Mouse (Mus musculus) liver, embryonic 12.5 days (tissue): Measurements from ENCODE around the gene Pola2. TPM values are rescaled to one million over a fixed set of nuclear protein-coding genes. Genes with fewer than 3 reads are reported as not detected.
A peak's percentile ranks its signal among the peaks of the same experiment; 100 is the strongest.

Experiments used
- ATAC-seq: fragments of 200-750 bp; cut with Nextera tagmentation; 2 replicates; pipeline ENCODE4 v1.8.0; 2017; ENCODE audit warnings: moderate number of reproducible peaks, mild to moderate bottlenecking, moderate library complexity
- H3K27ac ChIP-seq: fragments of 300-500 bp; sonication (generic); 2 replicates; pipeline ENCODE4 v1.5.1; 2016; ENCODE audit warnings: mild to moderate bottlenecking
- H3K27me3 ChIP-seq: fragments of 300-500 bp; sonication (generic); replicated peaks from 2 replicates; pipeline ENCODE4 v1.6.1; 2016; ENCODE audit warnings: mild to moderate bottlenecking, moderate library complexity
- H3K36me3 ChIP-seq: fragments of 300-500 bp; sonication (generic); 2 replicates; pipeline ENCODE4 v1.6.1; 2016; ENCODE audit warnings: mild to moderate bottlenecking, moderate library complexity
- H3K4me1 ChIP-seq: fragments of 300-500 bp; sonication (generic); 2 replicates; pipeline ENCODE4 v1.6.1; 2016
- H3K4me2 ChIP-seq: fragments of 300-500 bp; sonication (generic); 2 replicates; pipeline ENCODE4 v1.6.1; 2016; ENCODE audit warnings: mild to moderate bottlenecking, moderate library complexity
- H3K4me3 ChIP-seq: fragments of 300-500 bp; sonication (generic); 2 replicates; pipeline ENCODE4 v1.5.1; 2016; ENCODE audit warnings: mild to moderate bottlenecking, moderate library complexity
- H3K9ac ChIP-seq: fragments of 300-500 bp; sonication (generic); 2 replicates; pipeline ENCODE4 v1.6.1; 2016; ENCODE audit warnings: mild to moderate bottlenecking, moderate library complexity
- H3K9me3 ChIP-seq: fragments of 300-500 bp; sonication (generic); replicated peaks from 2 replicates; pipeline ENCODE4 v1.6.1; 2016; ENCODE audit warnings: mild to moderate bottlenecking, moderate library complexity
- WGBS: fragments of 180-500 bp; shearing (Covaris S2); methylation state at CpG from one replicate; pipeline ENCODE4 v1.1.7; 2016; ENCODE audit not compliant: insufficient replicate concordance; 5-methylcytosine and 5-hydroxymethylcytosine counted together
- polyA plus RNA-seq: library from polyadenylated mRNA; unstranded; fragments of >200 nt; fragmentation: Nextera tagmentation; extraction: Ambion mirVana; gene quantifications from 2 replicates; pipeline ENCODE4 v1.2.1, GENCODE M21; 2016

The Pola2 gene
- polyA plus RNA-seq, 1 experiment from 2014 or later, result 83.2 TPM

DNA sequence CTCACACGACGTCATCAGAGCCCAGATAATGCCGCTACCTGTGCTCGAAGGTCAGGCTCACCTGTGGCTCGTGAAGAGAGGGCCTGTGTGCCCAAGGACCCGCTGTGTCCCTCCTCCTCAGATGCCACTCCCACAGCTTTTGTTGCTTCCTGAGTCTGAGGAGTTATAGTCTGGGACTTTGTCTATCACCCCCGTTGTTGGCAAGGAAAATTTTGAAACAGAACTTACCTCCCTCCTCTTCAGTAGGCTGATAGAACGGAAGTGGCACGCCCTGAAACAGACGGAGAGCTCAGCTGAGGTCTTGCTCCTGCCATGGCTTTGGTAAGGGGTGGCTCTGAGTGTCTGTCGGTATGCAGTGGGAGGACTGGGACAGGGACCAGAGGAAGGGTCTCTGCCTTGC, 13.8 kb downstream of the Pola2 start:
- WGBS, result 91% methylated on average over 11 of the region's 11 CpGs
- H3K36me3 ChIP-seq, result peaks cover 100% of the 10 kb centered on the region
- H3K4me1 ChIP-seq, result peaks cover 28% of the 10 kb centered on the region

DNA sequence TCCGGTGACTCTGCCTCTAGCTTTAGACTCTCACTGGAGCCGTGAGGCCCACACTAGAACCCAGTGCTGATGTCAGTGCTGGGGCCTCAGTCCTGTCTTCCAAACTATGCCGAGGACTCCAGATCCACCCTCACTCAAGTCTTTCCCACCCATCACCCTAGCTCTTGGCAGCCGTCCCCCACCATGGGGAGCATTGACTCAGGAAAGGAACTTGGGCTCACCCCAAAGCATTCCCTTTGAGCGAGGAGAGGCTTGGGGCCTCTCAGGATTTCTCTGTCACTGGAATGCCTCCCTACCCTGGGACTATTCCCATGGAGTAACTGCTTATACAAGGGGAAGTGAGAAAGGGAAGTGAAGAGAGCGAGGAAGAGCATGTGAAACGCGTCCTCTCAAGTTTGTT, 18.1 kb downstream of the Pola2 start:
- peaks cover 100% of the 10 kb centered on the region for H3K36me3 ChIP-seq

More for the DNA sequence above, 13.8 kb downstream of the Pola2 start:
- H3K4me3 ChIP-seq, result no peak overlapping the region
- no peak overlapping the region for H3K9ac ChIP-seq
- no peaks in the 10 kb centered on the region for H3K27me3 ChIP-seq
- H3K4me2 ChIP-seq, result no peak overlapping the region
- no peak overlapping the region for H3K27ac ChIP-seq
- H3K9me3 ChIP-seq, result no peaks in the 10 kb centered on the region
- ATAC-seq, result no peak

DNA sequence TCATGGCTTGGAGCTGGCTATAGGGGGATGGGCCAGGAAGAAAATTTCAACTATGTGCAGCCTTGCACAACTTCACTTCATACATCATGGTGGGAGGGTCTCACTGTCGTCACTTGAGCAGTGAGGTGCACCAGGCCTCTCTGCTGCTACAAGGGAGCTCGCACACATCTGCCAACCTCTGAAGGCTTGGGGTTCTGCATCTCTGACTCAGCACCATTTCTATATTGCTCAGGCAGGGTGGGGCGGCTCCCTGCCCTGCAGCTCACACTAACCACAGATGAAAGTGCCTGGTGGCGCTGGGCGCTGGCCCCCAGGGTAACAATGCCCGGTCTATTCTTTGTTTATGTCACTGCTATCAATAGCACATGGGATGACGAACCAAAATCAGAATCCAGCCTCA, 19.0 kb downstream of the Pola2 start:
- peaks cover 100% of the 10 kb centered on the region for H3K36me3 ChIP-seq
- 69% methylated on average over 7 of the region's 7 CpGs for WGBS
- H3K4me3 ChIP-seq, result no peak overlapping the region
- no peak overlapping the region for H3K4me2 ChIP-seq
- peak; percentile 46 for ATAC-seq
- H3K9ac ChIP-seq, result no peak overlapping the region
- H3K4me1 ChIP-seq, result peaks cover 27% of the 10 kb centered on the region
- H3K27ac ChIP-seq, result peak overlapping the region; percentile 43
- H3K27me3 ChIP-seq, result no peaks in the 10 kb centered on the region
- no peaks in the 10 kb centered on the region for H3K9me3 ChIP-seq

More for the DNA sequence above, 18.1 kb downstream of the Pola2 start:
- Histone ChIP-seq H3K9me3 (no peaks in the 10 kb centered on the region), H3K4me1 (peaks cover 25% of the 10 kb centered on the region), H3K27me3 (no peaks in the 10 kb centered on the region), H3K4me3 (no peak overlapping the region), H3K9ac (no peak overlapping the region), H3K27ac (peak overlapping the region; percentile 43; the same call in 1 of the 2 replicates), H3K4me2 (no peak overlapping the region)
- ATAC-seq, result no peak
- WGBS, result 78% methylated on average over 8 of the region's 8 CpGs

DNA sequence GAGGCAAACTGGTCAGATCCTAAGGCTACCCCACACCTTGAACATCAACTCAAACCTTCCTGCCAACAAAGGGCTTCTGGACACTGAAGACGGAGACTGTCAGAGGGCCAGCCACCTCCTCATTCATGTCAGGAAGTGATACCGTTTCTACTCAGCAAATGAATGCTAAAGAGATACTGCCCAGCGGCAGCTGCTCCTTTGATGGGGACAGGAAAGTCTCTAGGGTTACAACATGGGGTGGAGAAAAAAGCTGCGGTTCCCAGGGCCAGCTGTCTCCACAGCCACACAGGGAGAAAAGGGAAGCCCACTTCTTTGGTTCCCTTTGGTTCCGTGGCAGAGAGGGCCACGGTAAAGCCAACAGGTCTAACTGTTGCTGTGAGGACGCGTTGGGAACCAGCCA, 19.9 kb downstream of the Pola2 start:
- ATAC-seq, result no peak
- H3K9me3 ChIP-seq, result no peaks in the 10 kb centered on the region
- peaks cover 35% of the 10 kb centered on the region for H3K4me1 ChIP-seq
- peak overlapping the region; percentile 43; the same call in 1 of the 2 replicates for H3K27ac ChIP-seq
- H3K27me3 ChIP-seq, result no peaks in the 10 kb centered on the region
- peaks cover 100% of the 10 kb centered on the region for H3K36me3 ChIP-seq
- H3K4me3 ChIP-seq, result no peak overlapping the region
- WGBS, result 65% methylated on average over 8 of the region's 8 CpGs
- no peak overlapping the region for H3K4me2 ChIP-seq
- no peak overlapping the region for H3K9ac ChIP-seq

DNA sequence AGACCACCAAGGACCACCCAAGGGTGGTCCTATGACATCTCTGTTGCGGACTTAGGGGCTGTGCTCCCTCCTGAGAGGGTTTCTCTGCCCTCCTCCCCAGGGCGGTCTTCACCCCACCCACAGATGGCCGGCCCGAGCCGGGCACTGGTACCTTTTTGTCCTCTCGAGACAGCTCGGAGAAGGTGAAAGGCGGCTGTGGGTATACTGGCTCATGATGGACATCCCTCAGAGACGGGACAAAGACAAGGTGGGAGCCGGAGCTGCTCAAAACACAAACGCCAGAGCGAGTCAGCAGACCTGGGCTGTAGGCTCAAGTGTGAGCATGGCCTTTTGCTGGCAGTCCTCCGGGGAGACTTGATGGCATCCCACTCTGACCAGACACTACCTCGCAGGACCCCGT, 20.6 kb downstream of the Pola2 start:
- Histone ChIP-seq H3K4me3 (no peak overlapping the region), H3K9me3 (no peaks in the 10 kb centered on the region), H3K4me2 (no peak overlapping the region), H3K36me3 (peaks cover 99% of the 10 kb centered on the region), H3K9ac (no peak overlapping the region), H3K4me1 (peaks cover 42% of the 10 kb centered on the region), H3K27me3 (no peaks in the 10 kb centered on the region), H3K27ac (no peak overlapping the region)
- ATAC-seq, result no peak
- WGBS, result 92% methylated on average over 15 of the region's 15 CpGs

DNA sequence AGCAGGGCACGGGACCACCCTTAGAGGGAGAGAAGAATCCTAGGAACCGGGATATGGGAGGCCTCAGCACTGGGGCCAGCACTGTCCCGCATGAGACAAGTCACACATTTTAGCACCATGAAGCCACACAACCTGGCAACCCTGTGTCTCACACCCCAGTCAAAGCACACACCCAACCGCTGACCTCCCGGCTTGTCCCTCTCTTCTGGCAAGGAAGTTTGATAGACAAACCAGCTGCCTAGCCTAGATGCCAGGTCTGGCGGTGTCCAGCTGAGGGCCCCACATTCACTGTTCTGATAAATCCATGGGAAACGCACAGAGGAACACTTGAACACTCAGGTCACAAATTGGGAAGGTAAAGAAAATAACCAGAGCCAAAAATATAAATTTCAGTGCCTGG, 21.4 kb downstream of the Pola2 start:
- H3K4me1 ChIP-seq, result peaks cover 50% of the 10 kb centered on the region
- 87% methylated on average over 7 of the region's 7 CpGs for WGBS
- H3K4me2 ChIP-seq, result no peak overlapping the region
- no peak for ATAC-seq
- H3K27me3 ChIP-seq, result no peaks in the 10 kb centered on the region
- no peak overlapping the region for H3K4me3 ChIP-seq
- H3K9ac ChIP-seq, result no peak overlapping the region
- H3K36me3 ChIP-seq, result peaks cover 91% of the 10 kb centered on the region
- H3K27ac ChIP-seq, result no peak overlapping the region
- no peaks in the 10 kb centered on the region for H3K9me3 ChIP-seq

DNA sequence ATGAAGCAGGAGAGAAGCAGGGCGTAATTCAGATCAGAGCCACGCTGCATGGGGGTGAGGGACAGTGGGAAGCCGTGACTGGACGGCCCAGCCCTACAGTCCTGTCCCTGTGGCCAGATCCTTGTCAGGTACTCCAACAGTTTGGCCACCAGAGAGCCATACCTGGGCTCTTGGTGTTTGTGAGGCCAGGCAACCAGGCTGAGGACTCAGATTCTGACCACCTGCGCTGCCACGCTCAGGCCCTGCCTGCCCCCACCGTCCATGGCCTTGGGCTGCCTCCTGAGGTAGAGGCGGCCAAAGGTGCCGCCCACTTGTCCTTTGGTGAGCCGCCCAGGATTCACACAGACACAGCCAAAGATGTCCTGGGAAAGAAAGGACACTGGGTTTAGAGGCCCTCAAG, 23.3 kb downstream of the Pola2 start:
- Histone ChIP-seq H3K27ac (no peak overlapping the region), H3K36me3 (peaks cover 71% of the 10 kb centered on the region), H3K9ac (no peak overlapping the region), H3K9me3 (no peaks in the 10 kb centered on the region), H3K27me3 (no peaks in the 10 kb centered on the region), H3K4me2 (no peak overlapping the region), H3K4me1 (peaks cover 52% of the 10 kb centered on the region), H3K4me3 (no peak overlapping the region)
- WGBS, result 91% methylated on average over 10 of the region's 10 CpGs
- ATAC-seq, result no peak

DNA sequence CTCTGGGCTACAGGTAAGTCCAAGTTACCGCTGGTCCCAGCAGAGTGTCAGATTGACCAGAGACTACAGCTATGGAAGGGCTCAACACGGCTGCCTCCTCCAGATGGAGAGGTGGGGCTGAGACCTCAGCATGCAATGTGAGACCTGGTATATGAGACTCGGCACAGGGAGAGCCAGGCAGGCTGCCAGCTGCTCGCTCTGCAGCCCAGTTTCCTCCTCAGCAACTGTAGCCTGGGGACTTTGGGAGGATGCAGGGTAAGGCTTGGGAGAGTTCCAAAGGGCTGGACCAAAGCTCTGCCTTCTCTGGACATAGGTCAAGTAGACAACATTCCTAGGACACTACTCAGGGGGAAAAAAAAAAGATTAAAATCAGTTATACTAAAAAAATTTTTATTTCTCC, 23.8 kb downstream of the Pola2 start:
- Histone ChIP-seq H3K9ac (no peak overlapping the region), H3K4me1 (peaks cover 52% of the 10 kb centered on the region), H3K4me2 (no peak overlapping the region), H3K27me3 (peaks cover 2% of the 10 kb centered on the region; the same call in 1 of the 2 replicates), H3K27ac (no peak overlapping the region), H3K9me3 (no peaks in the 10 kb centered on the region), H3K36me3 (peaks cover 67% of the 10 kb centered on the region), H3K4me3 (no peak overlapping the region)
- no peak for ATAC-seq
- 77% methylated on average over 4 of the region's 4 CpGs for WGBS

DNA sequence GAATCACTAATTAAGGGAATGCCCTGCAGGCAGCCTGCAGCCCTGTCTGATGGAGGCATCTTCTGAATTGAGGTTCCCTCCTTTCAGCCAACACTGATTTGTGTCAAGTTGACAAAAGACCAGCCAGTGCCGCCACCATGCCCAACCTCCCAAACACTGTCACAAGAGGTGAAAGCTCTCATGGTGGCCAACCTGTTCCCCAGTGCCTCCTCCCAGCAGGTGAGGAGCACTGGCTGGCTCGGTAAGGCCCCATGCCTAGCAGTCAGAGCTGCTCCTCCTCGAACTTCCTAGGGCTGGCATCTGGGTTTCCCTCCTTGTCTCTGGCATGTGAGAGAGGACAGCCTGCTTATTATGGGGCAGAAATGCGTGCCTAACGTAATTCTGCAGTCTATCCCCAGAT, 24.3 kb downstream of the Pola2 start:
- Histone ChIP-seq H3K9ac (no peak overlapping the region), H3K4me2 (no peak overlapping the region), H3K4me1 (peaks cover 51% of the 10 kb centered on the region), H3K4me3 (no peak overlapping the region), H3K27me3 (peaks cover 7% of the 10 kb centered on the region; the same call in 1 of the 2 replicates), H3K36me3 (peaks cover 62% of the 10 kb centered on the region), H3K27ac (no peak overlapping the region), H3K9me3 (no peaks in the 10 kb centered on the region)
- 85% methylated on average over 5 of the region's 5 CpGs for WGBS
- ATAC-seq, result no peak

DNA sequence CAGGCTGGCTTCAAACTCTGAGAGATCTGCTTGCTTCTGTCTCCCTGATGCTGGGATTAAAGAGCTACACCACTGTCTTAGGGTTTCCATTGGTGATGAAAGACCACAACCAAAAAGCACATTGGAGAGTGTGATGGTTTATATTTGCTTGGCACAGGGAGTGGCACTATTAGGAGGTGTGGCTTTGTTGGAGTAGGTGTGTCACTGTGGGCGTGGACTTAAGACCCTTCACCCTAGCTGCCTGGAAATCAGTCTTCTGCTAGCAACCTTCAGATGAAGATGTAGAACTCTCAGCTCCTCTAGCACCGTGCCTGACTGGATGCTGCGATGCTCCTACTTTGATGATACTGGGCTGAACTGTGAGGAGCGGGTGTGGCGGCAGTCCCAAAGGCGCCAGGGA, 25.5 kb downstream of the Pola2 start:
- Histone ChIP-seq H3K27ac (peak overlapping the region; percentile 66), H3K9ac (no peak overlapping the region), H3K36me3 (peaks cover 50% of the 10 kb centered on the region), H3K4me3 (no peak overlapping the region), H3K9me3 (no peaks in the 10 kb centered on the region), H3K4me2 (peak overlapping the region; percentile 56), H3K27me3 (peaks cover 18% of the 10 kb centered on the region), H3K4me1 (peaks cover 43% of the 10 kb centered on the region)
- 75% methylated on average over 6 of the region's 6 CpGs for WGBS
- ATAC-seq, result no peak

DNA sequence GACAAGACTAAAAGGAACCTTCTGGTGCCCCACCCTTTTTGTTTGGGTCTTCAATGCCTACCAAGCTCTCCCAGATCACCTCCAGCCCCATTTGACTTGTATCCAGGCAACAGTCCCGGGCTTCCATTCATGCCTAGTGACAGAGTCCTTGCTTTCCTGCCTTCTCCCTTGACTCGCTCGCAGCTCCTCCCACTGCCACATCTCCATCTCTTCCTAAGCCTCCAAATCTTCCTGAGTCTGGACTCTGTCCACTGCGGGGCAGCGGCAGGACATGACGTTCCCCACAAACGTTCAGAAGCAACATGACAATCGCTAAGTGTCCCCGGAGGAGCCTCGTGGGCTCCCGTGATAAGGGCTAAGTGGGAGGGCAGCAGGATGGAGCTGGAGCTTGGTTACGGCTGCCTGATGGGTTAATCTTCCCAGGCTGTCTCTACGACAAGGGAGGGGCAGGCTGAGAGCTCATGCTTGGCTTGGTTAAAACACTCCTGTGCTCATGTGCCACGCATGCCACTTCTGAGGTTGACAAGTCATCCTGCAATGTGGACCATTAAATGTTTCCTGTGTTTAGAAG, 26.1 kb downstream of the Pola2 start:
- peak overlapping the region; percentile 66 for H3K27ac ChIP-seq
- H3K4me3 ChIP-seq, result peak overlapping the region; percentile 17; the same call in 1 of the 2 replicates
- H3K27me3 ChIP-seq, result peaks cover 19% of the 10 kb centered on the region
- no peaks in the 10 kb centered on the region for H3K9me3 ChIP-seq
- peaks cover 44% of the 10 kb centered on the region for H3K36me3 ChIP-seq
- 9% methylated on average over 14 of the region's 14 CpGs for WGBS
- H3K4me1 ChIP-seq, result peaks cover 43% of the 10 kb centered on the region
- peak; percentile 75 for ATAC-seq
- H3K4me2 ChIP-seq, result peak overlapping the region; percentile 56
- H3K9ac ChIP-seq, result 0 out of 2 replicates have a peak overlapping the region, but pooled peaks have one; percentile 31

DNA sequence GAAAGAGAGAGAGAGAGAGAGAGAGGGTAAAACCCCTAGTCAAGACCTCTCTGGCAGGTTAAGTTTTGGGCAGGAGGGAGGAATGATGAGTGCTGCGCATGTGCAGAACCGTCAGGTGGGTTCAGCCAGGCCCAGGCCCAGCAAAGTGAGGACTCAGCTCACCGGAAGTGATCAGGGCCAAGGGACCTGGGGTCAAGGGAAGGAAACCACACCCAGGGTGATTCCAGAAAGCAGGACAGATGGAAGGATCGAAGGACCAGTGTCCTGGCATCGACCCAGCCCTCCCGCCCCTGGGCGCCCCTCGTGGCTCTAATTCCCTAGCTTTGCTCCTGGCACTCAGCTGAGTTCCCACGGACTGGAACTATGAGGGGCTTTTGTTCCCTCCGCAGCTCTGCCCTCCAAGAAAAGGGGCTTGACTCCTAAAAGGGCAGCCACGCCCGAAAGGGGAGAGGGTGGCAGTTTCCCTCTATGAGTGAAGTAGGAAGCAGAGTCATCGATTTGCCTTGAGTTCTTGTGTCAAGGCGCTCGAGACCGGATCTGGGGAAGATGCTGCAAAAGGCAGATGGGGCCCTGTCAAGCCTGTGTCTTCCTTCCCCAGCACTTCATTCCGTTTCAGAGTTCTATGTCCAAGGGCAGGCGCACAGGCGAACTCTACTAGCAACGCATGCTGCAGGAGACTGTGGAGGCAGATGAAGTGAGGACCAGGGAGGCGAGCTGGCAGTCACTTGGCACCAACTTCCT, 26.7 kb downstream of the Pola2 start:
- WGBS, result 66% methylated on average over 21 of the region's 21 CpGs
- H3K4me3 ChIP-seq, result no peak overlapping the region
- ATAC-seq, result no peak

More for the DNA sequence above, 26.7 kb downstream of the Pola2 start:
- peaks cover 19% of the 10 kb centered on the region for H3K27me3 ChIP-seq
- H3K27ac ChIP-seq, result peak overlapping the region; percentile 66
- peak overlapping the region; percentile 56 for H3K4me2 ChIP-seq
- no peaks in the 10 kb centered on the region for H3K9me3 ChIP-seq
- peaks cover 43% of the 10 kb centered on the region for H3K4me1 ChIP-seq
- no peak overlapping the region for H3K9ac ChIP-seq
- peaks cover 37% of the 10 kb centered on the region for H3K36me3 ChIP-seq
